Mouse (Mus musculus): ENCODE data around the gene Lsm14b. TPM values are rescaled to one million over a fixed set of nuclear protein-coding genes. Genes with fewer than 3 reads are reported as not detected.
A peak's percentile ranks its signal among the peaks of the same experiment; 100 is the strongest.

Gene Lsm14b
- polyA plus RNA-seq, 1 experiment from 2014 or later, result 15.7 TPM

GRCm38 (mm10) chr2:180045283-180045682, 20.5 kb downstream of the Lsm14b start:
- Histone ChIP-seq H3K9ac (no peak overlapping the region), H3K27ac (no peak overlapping the region), H3K4me3 (replicated peaks) (no peak overlapping the region), H3K9me3 (no peaks in the 10 kb centered on the region), H3K4me2 (no peak overlapping the region), H3K27me3 (no peaks in the 10 kb centered on the region), H3K4me1 (peaks cover 29% of the 10 kb centered on the region), H3K36me3 (replicated peaks) (peaks cover 17% of the 10 kb centered on the region)
- 54% methylated on average over 4 of the region's 4 CpGs for WGBS
- no peak for ATAC-seq (ENCODE audit: low FRiP score)

- Histone ChIP-seq H3K9ac (no peak overlapping the region), H3K27ac (no peak overlapping the region), H3K36me3 (replicated peaks) (peaks cover 26% of the 10 kb centered on the region), H3K9me3 (no peaks in the 10 kb centered on the region), H3K4me3 (replicated peaks) (no peak overlapping the region), H3K4me2 (no peak overlapping the region), H3K4me1 (peaks cover 22% of the 10 kb centered on the region), H3K27me3 (no peaks in the 10 kb centered on the region)
- ATAC-seq (ENCODE audit: low FRiP score), result no peak
- WGBS, result 88% methylated on average over 3 of the region's 3 CpGs
Observed at GRCm38 (mm10) chr2:180047580-180047979, 22.8 kb downstream of the Lsm14b start.

GRCm38 (mm10) chr2:180047980-180048635, 23.3 kb downstream of the Lsm14b start:
- no peak overlapping the region for H3K27ac ChIP-seq
- ATAC-seq (ENCODE audit: low FRiP score), result no peak
- H3K27me3 ChIP-seq, result no peaks in the 10 kb centered on the region
- 93% methylated on average over 18 of the region's 18 CpGs for WGBS
- H3K9me3 ChIP-seq, result no peaks in the 10 kb centered on the region
- H3K4me1 ChIP-seq, result peaks cover 22% of the 10 kb centered on the region
- no peak overlapping the region for H3K9ac ChIP-seq
- peaks cover 31% of the 10 kb centered on the region for H3K36me3 ChIP-seq (replicated peaks)
- H3K4me3 ChIP-seq (replicated peaks), result no peak overlapping the region
- H3K4me2 ChIP-seq, result no peak overlapping the region

- Histone ChIP-seq H3K4me3 (replicated peaks) (no peak overlapping the region), H3K36me3 (replicated peaks) (peaks cover 59% of the 10 kb centered on the region), H3K27ac (no peak overlapping the region), H3K4me1 (peaks cover 5% of the 10 kb centered on the region; the same call in 1 of the 2 replicates), H3K27me3 (no peaks in the 10 kb centered on the region), H3K9ac (no peak overlapping the region), H3K9me3 (no peaks in the 10 kb centered on the region), H3K4me2 (no peak overlapping the region)
- peak; percentile 31 for ATAC-seq (ENCODE audit: low FRiP score)
- 4% methylated on average over 4 of the region's 5 CpGs for WGBS
Observed at GRCm38 (mm10) chr2:180050986-180051385, 26.2 kb downstream of the Lsm14b start.

- Histone ChIP-seq H3K9me3 (no peaks in the 10 kb centered on the region), H3K4me2 (no peak overlapping the region), H3K27me3 (no peaks in the 10 kb centered on the region), H3K27ac (no peak overlapping the region), H3K4me3 (replicated peaks) (no peak overlapping the region), H3K36me3 (replicated peaks) (peaks cover 65% of the 10 kb centered on the region), H3K4me1 (peaks cover 5% of the 10 kb centered on the region; the same call in 1 of the 2 replicates), H3K9ac (no peak overlapping the region)
- 0 out of 2 replicates have a peak, but pooled peaks have one; percentile 21 for ATAC-seq (ENCODE audit: low FRiP score)
- whole genome bisulfite sequencing, result 90% methylated on average over 14 of the region's 14 CpGs
Observed at GRCm38 (mm10) chr2:180051986-180052733, 27.4 kb downstream of the Lsm14b start.

- H3K36me3 ChIP-seq (replicated peaks), result peaks cover 66% of the 10 kb centered on the region
- 96% methylated on average over 9 of the region's 9 CpGs for WGBS
- no peaks in the 10 kb centered on the region for H3K9me3 ChIP-seq
Observed at GRCm38 (mm10) chr2:180053001-180053400, 28.2 kb downstream of the Lsm14b start.

GRCm38 (mm10) chr2:180063338-180064131, 38.7 kb downstream of the Lsm14b start:
- Histone ChIP-seq H3K4me3 (replicated peaks) (no peak overlapping the region), H3K27ac (no peak overlapping the region), H3K4me1 (no peaks in the 10 kb centered on the region), H3K27me3 (no peaks in the 10 kb centered on the region), H3K9ac (no peak overlapping the region), H3K4me2 (no peak overlapping the region), H3K9me3 (no peaks in the 10 kb centered on the region), H3K36me3 (replicated peaks) (peaks cover 77% of the 10 kb centered on the region)
- 94% methylated on average over 11 of the region's 11 CpGs for WGBS
- ATAC-seq (ENCODE audit: low FRiP score), result no peak

More at GRCm38 (mm10) chr2:180053001-180053400, 28.2 kb downstream of the Lsm14b start:
- H3K4me3 ChIP-seq (replicated peaks), result no peak overlapping the region
- no peak overlapping the region for H3K27ac ChIP-seq
- no peak overlapping the region for H3K4me2 ChIP-seq
- ATAC-seq (ENCODE audit: low FRiP score), result no peak
- no peaks in the 10 kb centered on the region for H3K27me3 ChIP-seq
- H3K4me1 ChIP-seq, result peaks cover 5% of the 10 kb centered on the region; the same call in 1 of the 2 replicates
- H3K9ac ChIP-seq, result no peak overlapping the region

- Histone ChIP-seq H3K4me1 (peaks cover 11% of the 10 kb centered on the region), H3K36me3 (replicated peaks) (peaks cover 21% of the 10 kb centered on the region), H3K27ac (peak overlapping the region; percentile 88), H3K9me3 (no peaks in the 10 kb centered on the region), H3K4me3 (replicated peaks) (peak overlapping the region; percentile 72), H3K9ac (peak overlapping the region; percentile 67), H3K27me3 (no peaks in the 10 kb centered on the region), H3K4me2 (peak overlapping the region; percentile 85)
- ATAC-seq (ENCODE audit: low FRiP score), result peak; percentile 69
- WGBS, result 36% methylated on average over 20 of the region's 20 CpGs
Observed at GRCm38 (mm10) chr2:180069770-180070480, 45.1 kb downstream of the Lsm14b start.

- peak within 1 kb of the TSS; percentile 72 for H3K4me3 ChIP-seq (replicated peaks)
- peak within 1 kb of the TSS; percentile 85 for H3K4me2 ChIP-seq
- 5% methylated on average over 58 of the region's 58 CpGs for WGBS
- H3K27ac ChIP-seq, result peak within 1 kb of the TSS; percentile 88
- H3K36me3 ChIP-seq (replicated peaks), result peaks cover 12% of the 10 kb centered on the region
- peak within 1 kb of the TSS; percentile 67 for H3K9ac ChIP-seq
- peaks cover 11% of the 10 kb centered on the region for H3K4me1 ChIP-seq
- peak; percentile 98 for ATAC-seq (ENCODE audit: low FRiP score)
- no peaks in the 10 kb centered on the region for H3K9me3 ChIP-seq
- no peaks in the 10 kb centered on the region for H3K27me3 ChIP-seq
Observed at GRCm38 (mm10) chr2:180070481-180071453, 46.0 kb downstream of the Lsm14b start, which contains the start of gene Mtg2. Gene Mtg2 (plus strand): TSS chr2:180070588.

GRCm38 (mm10) chr2:180071671-180072070, 46.9 kb downstream of the Lsm14b start:
- Histone ChIP-seq H3K27me3 (no peaks in the 10 kb centered on the region), H3K9me3 (no peaks in the 10 kb centered on the region), H3K4me2 (no peak overlapping the region), H3K27ac (no peak overlapping the region), H3K4me3 (replicated peaks) (peak overlapping the region; percentile 72; the same call in 1 of the 2 replicates), H3K9ac (no peak overlapping the region), H3K4me1 (peaks cover 11% of the 10 kb centered on the region), H3K36me3 (replicated peaks) (peaks cover 12% of the 10 kb centered on the region)
- WGBS, result 89% methylated on average over 2 of the region's 2 CpGs
- no peak for ATAC-seq (ENCODE audit: low FRiP score)

GRCm38 (mm10) chr2:180072886-180073285, 48.1 kb downstream of the Lsm14b start:
- 89% methylated on average over 7 of the region's 7 CpGs for WGBS
- no peaks in the 10 kb centered on the region for H3K9me3 ChIP-seq
- no peak overlapping the region for H3K27ac ChIP-seq
- H3K4me2 ChIP-seq, result no peak overlapping the region
- peaks cover 10% of the 10 kb centered on the region for H3K36me3 ChIP-seq (replicated peaks)
- H3K4me1 ChIP-seq, result peaks cover 11% of the 10 kb centered on the region
- no peaks in the 10 kb centered on the region for H3K27me3 ChIP-seq
- H3K9ac ChIP-seq, result no peak overlapping the region
- no peak for ATAC-seq (ENCODE audit: low FRiP score)
- no peak overlapping the region for H3K4me3 ChIP-seq (replicated peaks)

Data from forebrain, embryonic 12.5 days (tissue).